19 mouse cellular contexts compared by ENCODE assay signal in the genomic region with DNA sequence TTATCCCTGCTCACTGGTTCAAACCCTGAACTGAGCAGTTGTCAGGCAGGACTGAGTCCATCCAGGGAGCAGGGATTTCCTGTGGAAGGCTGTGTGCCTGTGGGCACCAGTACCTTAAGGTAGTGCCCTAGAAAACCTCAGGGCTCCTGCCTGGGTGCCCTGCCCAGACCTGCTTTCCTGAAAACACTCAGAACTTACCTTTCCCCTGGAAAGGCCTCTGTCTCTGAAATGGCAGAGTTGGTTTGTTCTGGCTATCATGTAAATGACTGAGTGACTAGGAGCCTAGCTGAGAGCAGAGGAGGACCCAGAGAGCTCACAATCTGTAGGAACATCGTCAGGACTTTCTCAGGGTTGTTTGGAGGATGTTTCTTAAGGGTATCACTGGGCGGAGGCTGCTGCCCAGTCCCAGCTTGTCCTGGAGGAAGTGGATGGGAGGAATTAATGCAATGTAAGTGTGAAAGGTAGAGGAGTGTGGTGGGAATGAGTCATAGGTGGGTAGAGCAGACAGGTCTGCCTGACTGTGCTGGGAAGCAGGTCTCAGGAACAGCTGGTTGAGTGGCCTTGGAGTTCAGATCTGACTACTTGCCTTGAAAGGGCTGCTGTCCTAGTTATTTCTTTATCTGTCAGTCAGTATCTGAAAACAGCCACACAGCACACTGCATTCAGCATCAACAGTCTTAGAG. TPM values are rescaled to one million over a fixed set of nuclear protein-coding genes. Genes with fewer than 3 reads are reported as not detected.
DNase-seq lines count a peak whose midpoint lies in the region; ATAC-seq and TF ChIP-seq lines count a peak whose summit lies in the region.
"Had no signal": no experiment of that assay in that cellular context is flagged by ENCODE, and none has a peak within 500 bp of the region (broad histone marks: within the 10 kb centered on the region; RNA-seq: fewer than 3 reads in every experiment).

No protein-coding gene starts in this region.

- peak; percentile 69 for TF ChIP-seq EP300 in stomach, postnatal 0 days (optimal IDR thresholded peaks at IDR 0.05)

- peak; percentile 12 for DNase-seq in right cerebral cortex, postnatal 25 days
- DNase-seq in right cerebral cortex, postnatal 14 days, result no peak
- DNase-seq in stomach, postnatal 0 days (ENCODE audit: low spot score), result peak; percentile 45
- DNase-seq in retina, embryonic 14.5 days (ENCODE audit: low spot score), result no peak
- DNase-seq in thymus, postnatal 4 days, result no peak
- DNase-seq: adrenal gland, postnatal 10 days; cerebellum, adult 11 months; cerebellum, adult 9-10 months; forebrain, postnatal 0 days; gastrocnemius, adult 2 months; gastrocnemius, postnatal 25 days had no signal

- no peaks in the 10 kb centered on the region for H3K27me3 ChIP-seq in small intestine, adult 2 months (ENCODE audit: control insufficient read depth, insufficient read depth, low read length)
- H3K27me3 ChIP-seq in stomach, postnatal 0 days (ENCODE audit: control insufficient read depth, insufficient read depth, low read length), result no peaks in the 10 kb centered on the region
- H3K27me3 ChIP-seq: embryonic facial prominence, embryonic 12.5 days; forebrain, embryonic 13.5 days; heart, embryonic 12.5 days had no signal

- TF ChIP-seq CTCF in small intestine, adult 2 months (IDR thresholded peaks at IDR 0.05; ENCODE audit: extremely low read depth, insufficient read length, insufficient replicate concordance, low read depth, low read length), result no peak
- no peak for TF ChIP-seq CTCF in stomach, postnatal 0 days (IDR thresholded peaks at IDR 0.05; ENCODE audit: low read depth)

- H3K9me3 ChIP-seq in stomach, postnatal 0 days (ENCODE audit: control insufficient read depth, low read length), result no peaks in the 10 kb centered on the region
- H3K9me3 ChIP-seq: embryonic facial prominence, embryonic 12.5 days; hindbrain, embryonic 10.5 days had no signal

- 0 out of 2 replicates have a peak overlapping the region, but pooled peaks have one; percentile 35 for H3K9ac ChIP-seq in stomach, postnatal 0 days (ENCODE audit: low read length)
- H3K9ac ChIP-seq: embryonic facial prominence, embryonic 12.5 days; forebrain, embryonic 13.5 days; forebrain, postnatal 0 days; heart, embryonic 12.5 days; hindbrain, embryonic 14.5 days had no signal

- WGBS in small intestine, adult 2 months, result 79% methylated on average over 2 of the region's 2 CpGs
- 55% methylated on average over 2 of the region's 2 CpGs for WGBS in stomach, postnatal 0 days

- H3K4me3 ChIP-seq in small intestine, adult 2 months (ENCODE audit: low read depth, low read length), result no peak overlapping the region
- no peak overlapping the region for H3K4me3 ChIP-seq in stomach, postnatal 0 days (ENCODE audit: low read depth, low read length)
- H3K4me3 ChIP-seq: embryonic facial prominence, embryonic 12.5 days; forebrain, embryonic 13.5 days; gastrocnemius, adult 2 months; heart, embryonic 12.5 days; hindbrain, embryonic 10.5 days had no signal

- TF ChIP-seq POLR2A in small intestine, adult 2 months (IDR thresholded peaks at IDR 0.05; ENCODE audit: low read depth, low read length), result no peak

- H3K36me3 ChIP-seq in small intestine, adult 2 months (ENCODE audit: control insufficient read depth, insufficient read depth, low read length), result no peaks in the 10 kb centered on the region
- H3K36me3 ChIP-seq in stomach, postnatal 0 days (ENCODE audit: control insufficient read depth, insufficient read depth, low read length), result no peaks in the 10 kb centered on the region
- H3K36me3 ChIP-seq: embryonic facial prominence, embryonic 12.5 days; heart, embryonic 12.5 days; hindbrain, embryonic 10.5 days had no signal

- H3K27ac ChIP-seq in small intestine, adult 2 months (ENCODE audit: insufficient read depth, low read depth, low read length), result peak overlapping the region; percentile 31
- peak overlapping the region; percentile 87 for H3K27ac ChIP-seq in stomach, postnatal 0 days (replicated peaks)
- H3K27ac ChIP-seq: embryonic facial prominence, embryonic 12.5 days; forebrain, embryonic 13.5 days; gastrocnemius, adult 2 months; hindbrain, embryonic 10.5 days; hindbrain, embryonic 14.5 days had no signal

- no peak overlapping the region for H3K4me2 ChIP-seq in stomach, postnatal 0 days (replicated peaks; ENCODE audit: low read depth)
- H3K4me2 ChIP-seq: embryonic facial prominence, embryonic 12.5 days; forebrain, embryonic 13.5 days; heart, embryonic 12.5 days; hindbrain, embryonic 14.5 days had no signal

- ATAC-seq in stomach, postnatal 0 days (ENCODE audit: low FRiP score, low TSS enrichment), result peak; percentile 83
- ATAC-seq: forebrain, embryonic 13.5 days; forebrain, postnatal 0 days had no signal

- H3K4me1 ChIP-seq in small intestine, adult 2 months (ENCODE audit: control insufficient read depth, insufficient read depth, insufficient read length, low read length), result peaks cover 12% of the 10 kb centered on the region; the same call in 1 of the 2 replicates
- no peaks in the 10 kb centered on the region for H3K4me1 ChIP-seq in stomach, postnatal 0 days (replicated peaks; ENCODE audit: control insufficient read depth, insufficient read depth)
- H3K4me1 ChIP-seq: embryonic facial prominence, embryonic 12.5 days; forebrain, embryonic 13.5 days; heart, embryonic 12.5 days; hindbrain, embryonic 10.5 days had no signal

RNA-seq across cellular contexts. Expression of a gene that starts 35.8 kb away (rescaled TPM):
- polyA plus RNA-seq in small intestine, adult 2 months (2012; rRNA removed), result 8.4 and 21.7 TPM in 2 replicates
- 144 and 148 TPM in 2 replicates for polyA plus RNA-seq in stomach, postnatal 0 days (2015; fragmentation: Nextera tagmentation; extraction: Ambion mirVana)

RNA-seq across cellular contexts. Expression of a gene that starts 36.1 kb away (rescaled TPM):
- not detected in 2 replicates for polyA plus RNA-seq in small intestine, adult 2 months (2012; rRNA removed)
- polyA plus RNA-seq in stomach, postnatal 0 days (2015; fragmentation: Nextera tagmentation; extraction: Ambion mirVana), result not detected in 2 replicates
- polyA plus RNA-seq: cortical plate, adult 2 months; embryonic facial prominence, embryonic 12.5 days; forebrain, embryonic 13.5 days; forebrain, postnatal 0 days; heart, embryonic 12.5 days; heart, embryonic 16.5 days; hindbrain, embryonic 10.5 days; hindbrain, embryonic 14.5 days had no signal

Comparison
In these comparisons a context has a peak if more than half of its experiments do, and no peak if none do; other contexts are left out.
1. DNase-seq: peak in right cerebral cortex, postnatal 25 days (single experiment) and stomach, postnatal 0 days (single experiment); none in right cerebral cortex, postnatal 14 days (single experiment), retina, embryonic 14.5 days (single experiment) and thymus, postnatal 4 days (single experiment).